Mouse (Mus musculus): ENCODE results near the gene Mak. TPM values are rescaled to one million over a fixed set of nuclear protein-coding genes. Genes with fewer than 3 reads are reported as not detected.
"Not testable (repeated sequence)": the region's sequence is repeated elsewhere in the genome, so short reads cannot be mapped to it uniquely, and the experiment has no call there.

Mak gene
- polyA plus RNA-seq, 1 experiment from 2014 or later, result 0.74 TPM

DNA sequence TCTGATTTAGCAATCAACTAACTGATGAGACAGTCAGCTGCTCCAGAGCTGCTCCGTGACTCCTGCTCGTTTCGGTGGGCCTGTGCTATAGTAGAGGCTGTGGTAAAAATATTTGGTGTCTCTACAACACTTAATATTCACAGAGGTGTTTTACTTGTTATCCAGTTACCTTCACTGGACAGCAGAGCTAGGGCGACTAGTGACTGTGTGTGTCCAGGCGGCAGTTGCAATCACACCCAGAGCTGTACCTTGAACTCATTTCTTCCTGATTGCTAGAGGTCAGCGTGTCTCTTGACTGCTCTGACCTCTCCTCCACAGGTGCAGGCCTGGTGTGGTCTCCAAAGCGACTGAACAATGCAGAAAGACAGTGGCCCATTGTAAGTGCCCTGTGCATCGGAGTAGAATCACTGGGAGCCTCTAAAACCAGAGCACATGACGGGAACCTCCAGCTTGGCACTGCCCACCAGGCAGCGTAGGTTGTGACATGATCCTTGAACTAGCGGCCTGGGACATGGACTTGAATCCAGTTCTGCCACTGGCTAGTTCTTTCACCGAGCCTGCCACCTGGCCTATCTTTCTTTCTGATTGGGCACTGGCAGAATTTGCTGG lies 62.6 kb downstream of the Mak start:
- Histone ChIP-seq H3K4me3 (peak overlapping the region; percentile 63), H3K27ac (peak overlapping the region; percentile 70; the same call in 1 of the 2 replicates), H3K27me3 (no peaks in the 10 kb centered on the region), H3K9ac (peak overlapping the region; percentile 77), H3K36me3 (ENCODE audit: poor library complexity, severe bottlenecking) (peaks cover 57% of the 10 kb centered on the region), H3K4me1 (peaks cover 20% of the 10 kb centered on the region), H3K9me3 (replicated peaks) (no peaks in the 10 kb centered on the region), H3K4me2 (peak overlapping the region; percentile 72)
- WGBS, result 32% methylated on average over 12 of the region's 12 CpGs
- ATAC-seq, result peak; percentile 5; the same call in 1 of the 2 replicates

- no peaks in the 10 kb centered on the region for H3K9me3 ChIP-seq (replicated peaks)
- H3K9ac ChIP-seq, result peak within 1 kb of the TSS; percentile 77
- H3K27me3 ChIP-seq, result no peaks in the 10 kb centered on the region
- H3K4me3 ChIP-seq, result peak within 1 kb of the TSS; percentile 63
- peak within 1 kb of the TSS; percentile 72 for H3K4me2 ChIP-seq
- peak within 1 kb of the TSS; percentile 70 for H3K27ac ChIP-seq
- peak; percentile 99 for ATAC-seq
- peaks cover 58% of the 10 kb centered on the region for H3K36me3 ChIP-seq (ENCODE audit: poor library complexity, severe bottlenecking)
- under 1% methylated on average over 43 of the region's 43 CpGs for WGBS
- H3K4me1 ChIP-seq, result peaks cover 20% of the 10 kb centered on the region
These were observed 63.5 kb downstream of the Mak start, which contains the start of gene Tmem14c for GRCm38 (mm10) chr13:41015829-41016634. TSS of gene Tmem14c (plus strand) at chr13:41016292.

GRCm38 (mm10) chr13:41008946-41009345 lies 70.6 kb downstream of the Mak start:
- Histone ChIP-seq H3K4me1 (no peaks in the 10 kb centered on the region), H3K27me3 (no peaks in the 10 kb centered on the region), H3K4me2 (no peak overlapping the region), H3K9me3 (replicated peaks) (no peaks in the 10 kb centered on the region), H3K4me3 (no peak overlapping the region), H3K36me3 (ENCODE audit: poor library complexity, severe bottlenecking) (peaks cover 86% of the 10 kb centered on the region), H3K9ac (no peak overlapping the region), H3K27ac (no peak overlapping the region)
- ATAC-seq, result no peak
- 86% methylated on average over 8 of the region's 8 CpGs for WGBS

- Histone ChIP-seq H3K36me3 (ENCODE audit: poor library complexity, severe bottlenecking) (peaks cover 81% of the 10 kb centered on the region), H3K9ac (no peak overlapping the region), H3K27me3 (no peaks in the 10 kb centered on the region)
These were observed 71.2 kb downstream of the Mak start for GRCm38 (mm10) chr13:41008271-41008670.

GRCm38 (mm10) chr13:41006244-41006643 lies 73.3 kb downstream of the Mak start:
- Histone ChIP-seq H3K4me3 (no peak overlapping the region), H3K27ac (no peak overlapping the region), H3K9me3 (replicated peaks) (no peaks in the 10 kb centered on the region), H3K9ac (no peak overlapping the region), H3K4me1 (peaks cover 13% of the 10 kb centered on the region), H3K27me3 (no peaks in the 10 kb centered on the region), H3K36me3 (ENCODE audit: poor library complexity, severe bottlenecking) (peaks cover 61% of the 10 kb centered on the region), H3K4me2 (no peak overlapping the region)
- WGBS, result 96% methylated on average over 4 of the region's 4 CpGs
- no peak for ATAC-seq

More at GRCm38 (mm10) chr13:41008271-41008670, 71.2 kb downstream of the Mak start:
- 93% methylated on average over 10 of the region's 10 CpGs for WGBS
- Histone ChIP-seq H3K27ac (no peak overlapping the region), H3K4me2 (no peak overlapping the region), H3K4me3 (no peak overlapping the region), H3K4me1 (peaks cover 1% of the 10 kb centered on the region; the same call in 1 of the 2 replicates), H3K9me3 (replicated peaks) (no peaks in the 10 kb centered on the region)
- no peak for ATAC-seq

GRCm38 (mm10) chr13:41002001-41002400 lies 77.5 kb downstream of the Mak start:
- ATAC-seq, result no peak
- Histone ChIP-seq H3K4me3 (peak overlapping the region; percentile 94), H3K4me1 (peaks cover 21% of the 10 kb centered on the region), H3K9me3 (replicated peaks) (no peaks in the 10 kb centered on the region), H3K36me3 (ENCODE audit: poor library complexity, severe bottlenecking) (peaks cover 20% of the 10 kb centered on the region), H3K27me3 (no peaks in the 10 kb centered on the region), H3K4me2 (peak overlapping the region; percentile 89), H3K9ac (no peak overlapping the region), H3K27ac (no peak overlapping the region)
- WGBS, result 89% methylated on average over 5 of the region's 5 CpGs

DNA sequence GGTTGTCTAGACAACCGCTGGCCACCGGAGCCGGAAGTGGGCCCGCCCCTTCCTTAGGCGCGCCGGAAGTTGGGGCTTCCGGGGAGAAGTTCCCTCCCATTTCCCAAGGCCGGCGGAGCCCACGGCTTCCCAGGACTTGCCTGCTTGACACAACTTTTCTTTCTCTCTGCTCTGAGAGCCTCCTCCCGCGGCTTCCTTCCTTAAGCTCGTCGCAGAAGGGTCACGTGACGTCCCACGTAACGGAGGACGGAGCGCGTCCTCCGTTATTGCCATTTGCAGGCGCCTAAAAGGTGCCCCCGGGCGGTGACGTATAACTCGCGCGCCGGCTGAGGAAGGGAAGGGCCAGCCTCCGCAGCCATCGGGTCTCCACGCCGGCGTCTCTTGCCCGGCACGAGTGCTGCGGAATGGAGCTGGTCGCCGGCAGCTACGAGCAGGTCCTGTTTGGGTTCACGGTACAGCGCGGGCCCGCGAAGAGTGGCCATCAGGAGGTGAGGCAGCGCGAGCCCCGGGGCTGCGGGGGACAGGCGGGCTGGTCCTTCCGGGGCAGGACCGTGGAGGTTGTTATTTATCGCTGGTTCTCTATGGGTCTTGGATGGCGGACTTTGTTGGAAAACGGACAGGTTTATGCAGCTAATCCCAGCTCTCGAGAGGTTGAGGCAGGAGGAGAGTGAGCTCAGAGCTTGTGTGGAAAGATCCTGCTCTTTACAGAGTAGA lies 78.4 kb downstream of the Mak start, which contains the start of gene Pak1ip1:
TSS of gene Pak1ip1 (plus strand) at position 98 of the 714 bp plus-strand sequence.
- ATAC-seq, result peak; percentile 97
- Histone ChIP-seq H3K36me3 (ENCODE audit: poor library complexity, severe bottlenecking) (peaks cover 10% of the 10 kb centered on the region), H3K27me3 (no peaks in the 10 kb centered on the region), H3K9ac (peak within 1 kb of the TSS; percentile 87), H3K4me3 (peak within 1 kb of the TSS; percentile 94), H3K9me3 (replicated peaks) (no peaks in the 10 kb centered on the region), H3K4me1 (peaks cover 21% of the 10 kb centered on the region), H3K4me2 (peak within 1 kb of the TSS; percentile 89), H3K27ac (peak within 1 kb of the TSS; percentile 96)
- under 1% methylated on average over 58 of the region's 58 CpGs for WGBS

- peak overlapping the region; percentile 96 for H3K27ac ChIP-seq
- peak overlapping the region; percentile 89 for H3K4me2 ChIP-seq
- peaks cover 3% of the 10 kb centered on the region for H3K36me3 ChIP-seq (ENCODE audit: poor library complexity, severe bottlenecking)
- H3K9me3 ChIP-seq (replicated peaks), result no peaks in the 10 kb centered on the region
- WGBS, result 1% methylated on average over 25 of the region's 25 CpGs
- peak overlapping the region; percentile 87 for H3K9ac ChIP-seq
- peak overlapping the region; percentile 94 for H3K4me3 ChIP-seq
- H3K4me1 ChIP-seq, result peaks cover 21% of the 10 kb centered on the region
- ATAC-seq, result peak; percentile 50
- no peaks in the 10 kb centered on the region for H3K27me3 ChIP-seq
These were observed 79.2 kb downstream of the Mak start for GRCm38 (mm10) chr13:41000140-41000925.

GRCm38 (mm10) chr13:40998537-40998936 lies 81.0 kb downstream of the Mak start:
- peaks cover 32% of the 10 kb centered on the region for H3K4me1 ChIP-seq
- WGBS, result 93% methylated on average over 5 of the region's 5 CpGs
- H3K4me3 ChIP-seq; H3K4me2 ChIP-seq; H3K9ac ChIP-seq; ATAC-seq; H3K9me3 ChIP-seq (replicated peaks); H3K27me3 ChIP-seq; H3K27ac ChIP-seq; H3K36me3 ChIP-seq (ENCODE audit: poor library complexity, severe bottlenecking): not testable (repeated sequence)

GRCm38 (mm10) chr13:40994487-40995263 lies 84.8 kb downstream of the Mak start:
- H3K27ac ChIP-seq, result peak overlapping the region; percentile 51

More at GRCm38 (mm10) chr13:40994487-40995263, 84.8 kb downstream of the Mak start:
- peaks cover 4% of the 10 kb centered on the region; the same call in 1 of the 2 replicates for H3K27me3 ChIP-seq
- no peak overlapping the region for H3K9ac ChIP-seq
- peak overlapping the region; percentile 30 for H3K4me2 ChIP-seq
- H3K36me3 ChIP-seq (ENCODE audit: poor library complexity, severe bottlenecking), result no peaks in the 10 kb centered on the region
- peaks cover 12% of the 10 kb centered on the region for H3K4me1 ChIP-seq
- H3K4me3 ChIP-seq, result no peak overlapping the region
- no peaks in the 10 kb centered on the region for H3K9me3 ChIP-seq (replicated peaks)
- WGBS, result 2% methylated on average over 8 of the region's 8 CpGs
- ATAC-seq, result peak; percentile 75; the same call in 1 of the 2 replicates
